Mouse (Mus musculus): ENCODE results near the gene Gm9376.

Gm9376 gene

GRCm38 (mm10) chr14:118241416-118241815 lies 25.3 kb upstream of the Gm9376 start:
- Histone ChIP-seq H3K36me3 (ENCODE audit: control insufficient read depth, insufficient read depth, low read length, poor library complexity, severe bottlenecking) (no peaks in the 10 kb centered on the region), H3K27me3 (ENCODE audit: control insufficient read depth, insufficient read depth, low read length, poor library complexity, severe bottlenecking) (peaks cover 2% of the 10 kb centered on the region; the same call in 1 of the 2 replicates)
- DNase-seq (ENCODE audit: low read depth, low spot score): no peak

GRCm38 (mm10) chr14:118253381-118253780 lies 13.4 kb upstream of the Gm9376 start:
- no peaks in the 10 kb centered on the region for H3K36me3 ChIP-seq (ENCODE audit: control insufficient read depth, insufficient read depth, low read length, poor library complexity, severe bottlenecking)
- no peaks in the 10 kb centered on the region for H3K27me3 ChIP-seq (ENCODE audit: control insufficient read depth, insufficient read depth, low read length, poor library complexity, severe bottlenecking)
- DNase-seq (ENCODE audit: low read depth, low spot score): no peak

- DNase-seq (ENCODE audit: low read depth, low spot score): no peak
- Histone ChIP-seq H3K36me3 (ENCODE audit: control insufficient read depth, insufficient read depth, low read length, poor library complexity, severe bottlenecking) (no peaks in the 10 kb centered on the region), H3K27me3 (ENCODE audit: control insufficient read depth, insufficient read depth, low read length, poor library complexity, severe bottlenecking) (no peaks in the 10 kb centered on the region)
These were observed 2.1 kb downstream of the Gm9376 start for GRCm38 (mm10) chr14:118268849-118269248.

GRCm38 (mm10) chr14:118272594-118273555 lies 6.1 kb downstream of the Gm9376 start:
- H3K36me3 ChIP-seq (ENCODE audit: control insufficient read depth, insufficient read depth, low read length, poor library complexity, severe bottlenecking): no peaks in the 10 kb centered on the region
- H3K27me3 ChIP-seq (ENCODE audit: control insufficient read depth, insufficient read depth, low read length, poor library complexity, severe bottlenecking): no peaks in the 10 kb centered on the region
- DNase-seq (ENCODE audit: low read depth, low spot score): no peak

GRCm38 (mm10) chr14:118277704-118278498 lies 11.1 kb downstream of the Gm9376 start:
- DNase-seq (ENCODE audit: low read depth, low spot score): no peak

GRCm38 (mm10) chr14:118282272-118282671 lies 15.5 kb downstream of the Gm9376 start:
- H3K36me3 ChIP-seq (ENCODE audit: control insufficient read depth, insufficient read depth, low read length, poor library complexity, severe bottlenecking): no peaks in the 10 kb centered on the region
- no peaks in the 10 kb centered on the region for H3K27me3 ChIP-seq (ENCODE audit: control insufficient read depth, insufficient read depth, low read length, poor library complexity, severe bottlenecking)
- no peak for DNase-seq (ENCODE audit: low read depth, low spot score)

More at GRCm38 (mm10) chr14:118277704-118278498, 11.1 kb downstream of the Gm9376 start:
- no peaks in the 10 kb centered on the region for H3K36me3 ChIP-seq (ENCODE audit: control insufficient read depth, insufficient read depth, low read length, poor library complexity, severe bottlenecking)
- no peaks in the 10 kb centered on the region for H3K27me3 ChIP-seq (ENCODE audit: control insufficient read depth, insufficient read depth, low read length, poor library complexity, severe bottlenecking)

- H3K36me3 ChIP-seq (ENCODE audit: control insufficient read depth, insufficient read depth, low read length, poor library complexity, severe bottlenecking): no peaks in the 10 kb centered on the region
- no peak for DNase-seq (ENCODE audit: low read depth, low spot score)
- H3K27me3 ChIP-seq (ENCODE audit: control insufficient read depth, insufficient read depth, low read length, poor library complexity, severe bottlenecking): no peaks in the 10 kb centered on the region
These were observed 16.2 kb downstream of the Gm9376 start for GRCm38 (mm10) chr14:118282917-118283316.

- H3K36me3 ChIP-seq (ENCODE audit: control insufficient read depth, insufficient read depth, low read length, poor library complexity, severe bottlenecking): no peaks in the 10 kb centered on the region
- DNase-seq (ENCODE audit: low read depth, low spot score): no peak
- H3K27me3 ChIP-seq (ENCODE audit: control insufficient read depth, insufficient read depth, low read length, poor library complexity, severe bottlenecking): no peaks in the 10 kb centered on the region
These were observed 19.3 kb downstream of the Gm9376 start for GRCm38 (mm10) chr14:118286096-118286495.

- no peaks in the 10 kb centered on the region for H3K36me3 ChIP-seq (ENCODE audit: control insufficient read depth, insufficient read depth, low read length, poor library complexity, severe bottlenecking)
- no peaks in the 10 kb centered on the region for H3K27me3 ChIP-seq (ENCODE audit: control insufficient read depth, insufficient read depth, low read length, poor library complexity, severe bottlenecking)
- no peak for DNase-seq (ENCODE audit: low read depth, low spot score)
These were observed 22.4 kb downstream of the Gm9376 start for GRCm38 (mm10) chr14:118289133-118289532.

- no peaks in the 10 kb centered on the region for H3K36me3 ChIP-seq (ENCODE audit: control insufficient read depth, insufficient read depth, low read length, poor library complexity, severe bottlenecking)
- no peaks in the 10 kb centered on the region for H3K27me3 ChIP-seq (ENCODE audit: control insufficient read depth, insufficient read depth, low read length, poor library complexity, severe bottlenecking)
- DNase-seq (ENCODE audit: low read depth, low spot score): no peak
These were observed 23.2 kb downstream of the Gm9376 start for GRCm38 (mm10) chr14:118290009-118290408.

GRCm38 (mm10) chr14:118302606-118303005 lies 35.8 kb downstream of the Gm9376 start:
- no peaks in the 10 kb centered on the region for H3K27me3 ChIP-seq (ENCODE audit: control insufficient read depth, insufficient read depth, low read length, poor library complexity, severe bottlenecking)
- DNase-seq (ENCODE audit: low read depth, low spot score): no peak
- H3K36me3 ChIP-seq (ENCODE audit: control insufficient read depth, insufficient read depth, low read length, poor library complexity, severe bottlenecking): no peaks in the 10 kb centered on the region

- DNase-seq (ENCODE audit: low read depth, low spot score): no peak
- Histone ChIP-seq H3K36me3 (ENCODE audit: control insufficient read depth, insufficient read depth, low read length, poor library complexity, severe bottlenecking) (no peaks in the 10 kb centered on the region), H3K27me3 (ENCODE audit: control insufficient read depth, insufficient read depth, low read length, poor library complexity, severe bottlenecking) (no peaks in the 10 kb centered on the region)
These were observed 37.8 kb downstream of the Gm9376 start for GRCm38 (mm10) chr14:118304560-118304959.

GRCm38 (mm10) chr14:118305951-118306350 lies 39.2 kb downstream of the Gm9376 start:
- DNase-seq (ENCODE audit: low read depth, low spot score): no peak
- Histone ChIP-seq H3K27me3 (ENCODE audit: control insufficient read depth, insufficient read depth, low read length, poor library complexity, severe bottlenecking) (no peaks in the 10 kb centered on the region), H3K36me3 (ENCODE audit: control insufficient read depth, insufficient read depth, low read length, poor library complexity, severe bottlenecking) (no peaks in the 10 kb centered on the region)

- H3K36me3 ChIP-seq (ENCODE audit: control insufficient read depth, insufficient read depth, low read length, poor library complexity, severe bottlenecking): no peaks in the 10 kb centered on the region
- no peak for DNase-seq (ENCODE audit: low read depth, low spot score)
- H3K27me3 ChIP-seq (ENCODE audit: control insufficient read depth, insufficient read depth, low read length, poor library complexity, severe bottlenecking): no peaks in the 10 kb centered on the region
These were observed 40.3 kb downstream of the Gm9376 start for GRCm38 (mm10) chr14:118307060-118307459.

GRCm38 (mm10) chr14:118311703-118312102 lies 44.9 kb downstream of the Gm9376 start:
- no peak for DNase-seq (ENCODE audit: low read depth, low spot score)
- no peaks in the 10 kb centered on the region for H3K36me3 ChIP-seq (ENCODE audit: control insufficient read depth, insufficient read depth, low read length, poor library complexity, severe bottlenecking)
- H3K27me3 ChIP-seq (ENCODE audit: control insufficient read depth, insufficient read depth, low read length, poor library complexity, severe bottlenecking): no peaks in the 10 kb centered on the region

Measured in splenic B cell, adult 2 months (primary cell).